Mouse (Mus musculus): ENCODE measurements at regions not wholly inside any gene's neighbourhood (a gene's known extent, or its start where the extent isn't known, plus 50 kb on each side); places are given as distances from the start of the nearest gene placed in this dataset.

GRCm38 (mm10) chr1:92284155-92284554 is 88.7 kb upstream of the Hdac4 start:
- DNase-seq (ENCODE audit: low spot score), result no peak

- DNase-seq (ENCODE audit: low spot score), result no peak
Observed at GRCm38 (mm10) chr1:92277199-92277747, 81.8 kb upstream of the Hdac4 start.

GRCm38 (mm10) chr1:92275388-92275787 is 79.9 kb upstream of the Hdac4 start:
- DNase-seq (ENCODE audit: low spot score), result no peak

- no peak for DNase-seq (ENCODE audit: low spot score)
Observed at GRCm38 (mm10) chr1:92273760-92274159, 78.3 kb upstream of the Hdac4 start.

- DNase-seq (ENCODE audit: low spot score), result no peak
Observed at GRCm38 (mm10) chr1:92271676-92272291, 76.3 kb upstream of the Hdac4 start.

- DNase-seq (ENCODE audit: low spot score), result no peak
Observed at GRCm38 (mm10) chr1:92270486-92271058, 75.1 kb upstream of the Hdac4 start.

GRCm38 (mm10) chr1:92269464-92269863 is 74.0 kb upstream of the Hdac4 start:
- DNase-seq (ENCODE audit: low spot score), result no peak

GRCm38 (mm10) chr1:92264941-92265340 is 69.4 kb upstream of the Hdac4 start:
- DNase-seq (ENCODE audit: low spot score), result no peak

GRCm38 (mm10) chr1:92259715-92260392 is 64.4 kb upstream of the Hdac4 start:
- no peak for DNase-seq (ENCODE audit: low spot score)

- no peak for DNase-seq (ENCODE audit: low spot score)
Observed at GRCm38 (mm10) chr1:92258026-92258425, 62.5 kb upstream of the Hdac4 start.

- DNase-seq (ENCODE audit: low spot score), result no peak
Observed at GRCm38 (mm10) chr1:92253086-92253485, 57.6 kb upstream of the Hdac4 start.

- no peak for DNase-seq (ENCODE audit: low spot score)
Observed at GRCm38 (mm10) chr1:92250594-92251463, 55.3 kb upstream of the Hdac4 start.

All from layer of hippocampus, adult 11-12 months (tissue).